20 mouse cellular contexts compared by ENCODE assay signal in the genomic region with DNA sequence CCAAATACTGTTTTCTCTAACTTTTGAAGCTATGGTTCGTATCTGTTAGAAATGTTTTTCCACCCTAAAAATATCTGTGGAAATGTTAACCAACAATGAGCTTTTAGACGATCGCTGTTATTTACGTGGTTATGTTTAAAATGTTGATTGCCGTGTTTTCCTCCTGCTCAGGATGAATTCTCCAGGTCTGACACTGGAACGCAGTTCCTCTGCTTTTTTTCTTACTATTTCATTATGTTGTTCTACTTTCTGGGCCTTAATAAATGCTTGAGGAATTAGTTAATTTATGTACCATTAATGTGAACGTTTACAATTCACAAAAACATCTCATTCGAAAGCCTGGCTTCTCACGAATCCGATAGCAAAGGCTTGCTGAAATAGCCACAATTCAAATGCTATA. TPM values are rescaled to one million over a fixed set of nuclear protein-coding genes. Genes with fewer than 3 reads are reported as not detected.
DNase-seq lines count a peak whose midpoint lies in the region; ATAC-seq and TF ChIP-seq lines count a peak whose summit lies in the region.
"Had no signal": no experiment of that assay in that cellular context is flagged by ENCODE, and none has a peak within 500 bp of the region (broad histone marks: within the 10 kb centered on the region; RNA-seq: fewer than 3 reads in every experiment).

No protein-coding gene starts in this region.

- no peak overlapping the region for H3K4me3 ChIP-seq in hindbrain, embryonic 14.5 days (replicated peaks; ENCODE audit: low read length)
- H3K4me3 ChIP-seq in hindbrain, postnatal 0 days (ENCODE audit: low read length), result no peak overlapping the region
- H3K4me3 ChIP-seq in lung, embryonic 15.5 days, result peak overlapping the region; percentile 13; the same call in 1 of the 2 replicates
- H3K4me3 ChIP-seq in intestine, embryonic 16.5 days (ENCODE audit: low read length), result no peak overlapping the region
- H3K4me3 ChIP-seq: heart, adult 2 months; layer of hippocampus, adult 2 months had no signal

- H3K27me3 ChIP-seq in hindbrain, embryonic 14.5 days (ENCODE audit: control insufficient read depth, insufficient read depth, low read length), result peaks cover 89% of the 10 kb centered on the region
- peaks cover 63% of the 10 kb centered on the region for H3K27me3 ChIP-seq in hindbrain, postnatal 0 days (ENCODE audit: insufficient read depth, low read length)
- peaks cover 69% of the 10 kb centered on the region for H3K27me3 ChIP-seq in lung, embryonic 15.5 days
- peaks cover 20% of the 10 kb centered on the region for H3K27me3 ChIP-seq in intestine, embryonic 16.5 days (replicated peaks; ENCODE audit: control insufficient read depth, insufficient read depth, low read length)
- H3K27me3 ChIP-seq in splenic B cell, adult 2 months (ENCODE audit: control insufficient read depth, insufficient read depth, low read length, poor library complexity, severe bottlenecking), result peaks cover 7% of the 10 kb centered on the region

- peak; percentile 51 for DNase-seq in hindbrain, embryonic 14.5 days (ENCODE audit: low spot score)
- DNase-seq in hindbrain, postnatal 0 days (ENCODE audit: low spot score), result no peak
- no peak for DNase-seq in lung, postnatal 4 days
- peak; percentile 13 for DNase-seq in splenic B cell, adult 2 months (ENCODE audit: low read depth, low spot score)
- no peak for DNase-seq in layer of hippocampus, postnatal 25 days (ENCODE audit: extremely low spot score in 1 of 2, low spot score in 1 of 2)
- DNase-seq in spleen, postnatal 4 days (ENCODE audit: low spot score in 2 of 2), result no peak
- DNase-seq: adrenal gland, adult 8-10 months; cerebellum, adult 11-12 months; gastrocnemius, postnatal 10 days; thymus, postnatal 36 days had no signal

- peaks cover 4% of the 10 kb centered on the region; the same call in 1 of the 2 replicates for H3K4me1 ChIP-seq in hindbrain, embryonic 14.5 days (replicated peaks; ENCODE audit: control insufficient read depth, insufficient read depth, low read length)
- H3K4me1 ChIP-seq in hindbrain, postnatal 0 days (ENCODE audit: insufficient read depth, low read length), result no peaks in the 10 kb centered on the region
- peaks cover 3% of the 10 kb centered on the region; the same call in 1 of the 2 replicates for H3K4me1 ChIP-seq in lung, embryonic 15.5 days
- H3K4me1 ChIP-seq in intestine, embryonic 16.5 days (ENCODE audit: control insufficient read depth, insufficient read depth, low read length), result no peaks in the 10 kb centered on the region

- WGBS in hindbrain, embryonic 14.5 days, result 7% methylated on average over 10 of the region's 10 CpGs
- WGBS in hindbrain, postnatal 0 days, result 7% methylated on average over 10 of the region's 10 CpGs
- 6% methylated on average over 10 of the region's 10 CpGs for WGBS in lung, embryonic 15.5 days
- 6% methylated on average over 10 of the region's 10 CpGs for WGBS in intestine, embryonic 16.5 days

- H3K27ac ChIP-seq in hindbrain, embryonic 14.5 days, result no peak overlapping the region
- no peak overlapping the region for H3K27ac ChIP-seq in hindbrain, postnatal 0 days
- no peak overlapping the region for H3K27ac ChIP-seq in lung, embryonic 15.5 days
- no peak overlapping the region for H3K27ac ChIP-seq in intestine, embryonic 16.5 days (ENCODE audit: low read length)
- H3K27ac ChIP-seq: heart, adult 2 months; layer of hippocampus, adult 2 months; limb, embryonic 15.5 days had no signal

- H3K9ac ChIP-seq in hindbrain, embryonic 14.5 days, result no peak overlapping the region
- no peak overlapping the region for H3K9ac ChIP-seq in hindbrain, postnatal 0 days (replicated peaks; ENCODE audit: low read length)
- no peak overlapping the region for H3K9ac ChIP-seq in lung, embryonic 15.5 days
- H3K9ac ChIP-seq in intestine, embryonic 16.5 days (ENCODE audit: low read depth, low read length), result no peak overlapping the region
- H3K9ac ChIP-seq: limb, embryonic 15.5 days had no signal

- TF ChIP-seq CTCF in hindbrain, postnatal 0 days (IDR thresholded peaks at IDR 0.05; ENCODE audit: low read depth), result no peak

- no peaks in the 10 kb centered on the region for H3K9me3 ChIP-seq in hindbrain, embryonic 14.5 days (ENCODE audit: control insufficient read depth, low read length)
- H3K9me3 ChIP-seq in hindbrain, postnatal 0 days (ENCODE audit: low read length), result no peaks in the 10 kb centered on the region
- no peaks in the 10 kb centered on the region for H3K9me3 ChIP-seq in lung, embryonic 15.5 days
- H3K9me3 ChIP-seq in intestine, embryonic 16.5 days (ENCODE audit: control insufficient read depth, low read length), result no peaks in the 10 kb centered on the region
- H3K9me3 ChIP-seq: limb, embryonic 15.5 days had no signal

- no peaks in the 10 kb centered on the region for H3K36me3 ChIP-seq in hindbrain, embryonic 14.5 days (replicated peaks; ENCODE audit: control insufficient read depth, insufficient read depth)
- H3K36me3 ChIP-seq in hindbrain, postnatal 0 days (ENCODE audit: insufficient read depth, low read length), result no peaks in the 10 kb centered on the region
- H3K36me3 ChIP-seq in lung, embryonic 15.5 days, result no peaks in the 10 kb centered on the region
- H3K36me3 ChIP-seq in intestine, embryonic 16.5 days (ENCODE audit: control insufficient read depth, insufficient read depth, low read length), result no peaks in the 10 kb centered on the region
- H3K36me3 ChIP-seq in splenic B cell, adult 2 months (ENCODE audit: control insufficient read depth, insufficient read depth, low read length, poor library complexity, severe bottlenecking), result no peaks in the 10 kb centered on the region
- H3K36me3 ChIP-seq: limb, embryonic 15.5 days had no signal

- ATAC-seq in hindbrain, embryonic 14.5 days (ENCODE audit: low FRiP score), result no peak
- no peak for ATAC-seq in hindbrain, postnatal 0 days
- ATAC-seq in lung, embryonic 15.5 days (ENCODE audit: borderline replicate concordance, extremely low read depth, low FRiP score, low TSS enrichment), result no peak
- no peak for ATAC-seq in intestine, embryonic 16.5 days
- ATAC-seq: CD4-positive, CD25-positive, alpha-beta regulatory T cell, adult 4 months had no signal

- H3K4me2 ChIP-seq in hindbrain, embryonic 14.5 days (replicated peaks), result no peak overlapping the region
- H3K4me2 ChIP-seq in hindbrain, postnatal 0 days (ENCODE audit: low read depth, low read length), result no peak overlapping the region
- H3K4me2 ChIP-seq in lung, embryonic 15.5 days, result peak overlapping the region; percentile 57
- peak overlapping the region; percentile 56 for H3K4me2 ChIP-seq in intestine, embryonic 16.5 days (ENCODE audit: low read depth, low read length)
- H3K4me2 ChIP-seq: limb, embryonic 15.5 days had no signal

RNA-seq across cellular contexts. Expression of gene Hnf1b, which starts 4.2 kb away (rescaled TPM):
- 0.21 TPM in 1 of 2 replicates, not detected in the other for polyA plus RNA-seq in hindbrain, embryonic 14.5 days (2014; fragmentation: Nextera tagmentation; extraction: Ambion mirVana)
- total RNA-seq in hindbrain, postnatal 0 days (2014; rRNA removed), result not detected in 2 replicates
- 0.30 and 0.40 TPM in 2 replicates for polyA plus RNA-seq in hindbrain, postnatal 0 days (2015; fragmentation: Nextera tagmentation; extraction: Ambion mirVana)
- 8.3 and 9.5 TPM in 2 replicates for polyA plus RNA-seq in lung, embryonic 15.5 days (2015; fragmentation: Nextera tagmentation; extraction: Ambion mirVana)
- polyA plus RNA-seq in intestine, embryonic 16.5 days (2015; fragmentation: Nextera tagmentation; extraction: Ambion mirVana), result 9.0 and 9.8 TPM in 2 replicates
- under 1 TPM; 0.12 to 0.16 TPM for total RNA-seq in layer of hippocampus, postnatal 25 days (2021)
- total RNA-seq: common myeloid progenitor, adult 5-6 weeks; gastrocnemius, postnatal 10 days; heart, adult 2 months; MEL; midbrain, postnatal 0 days had no signal
- polyA plus RNA-seq: CD4-positive, CD25-positive, alpha-beta regulatory T cell, adult 4 months; heart, postnatal 0 days had no signal

Comparison
In these comparisons a context has a peak if more than half of its experiments do, and no peak if none do; other contexts are left out.
1. DNase-seq: peak in hindbrain, embryonic 14.5 days (single experiment) and splenic B cell, adult 2 months (single experiment); none in hindbrain, postnatal 0 days (single experiment), lung, postnatal 4 days (0 of 2), layer of hippocampus, postnatal 25 days (0 of 2) and spleen, postnatal 4 days (0 of 2).
2. H3K4me2 ChIP-seq: peak in lung, embryonic 15.5 days (single experiment) and intestine, embryonic 16.5 days (single experiment); none in hindbrain, embryonic 14.5 days (single experiment) and hindbrain, postnatal 0 days (single experiment).